Comparison of ENCODE assay signal across 8 mouse cellular contexts in the genomic region with DNA sequence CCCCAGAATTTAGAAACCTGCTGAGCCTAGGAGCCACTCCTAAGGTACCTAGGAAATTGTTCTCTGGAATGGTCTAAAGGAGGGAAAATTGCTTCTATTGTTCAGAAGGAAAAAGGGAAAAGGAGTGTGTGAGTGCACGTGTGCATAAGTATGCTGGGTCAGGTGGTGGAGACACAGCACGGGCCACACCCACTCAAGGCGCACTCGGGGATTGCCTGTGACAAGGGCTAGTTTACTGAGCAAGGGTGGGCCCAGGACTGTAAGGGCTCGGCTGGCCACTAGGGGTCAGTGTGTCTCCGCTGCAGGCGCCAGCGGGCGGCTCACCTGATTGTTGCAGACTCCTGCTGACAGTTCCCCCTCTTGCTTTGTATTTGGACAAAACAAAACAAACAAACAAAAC. TPM values are rescaled to one million over a fixed set of nuclear protein-coding genes. Genes with fewer than 3 reads are reported as not detected.
DNase-seq lines count a peak whose midpoint lies in the region; ATAC-seq lines count a peak whose summit lies in the region.

No protein-coding gene starts in this region.

- H3K36me3 ChIP-seq in intestine, embryonic 14.5 days (ENCODE audit: control insufficient read depth, insufficient read depth, low read length) = no peaks in the 10 kb centered on the region

- 0 out of 2 replicates have a peak, but pooled peaks cover 4% of the 10 kb centered on the region for H3K4me1 ChIP-seq in intestine, embryonic 14.5 days (replicated peaks; ENCODE audit: control insufficient read depth, insufficient read depth, low read length)

- H3K27me3 ChIP-seq in intestine, embryonic 14.5 days (replicated peaks; ENCODE audit: control insufficient read depth, insufficient read depth, low read length) = no peaks in the 10 kb centered on the region

- DNase-seq in adrenal gland, adult 18-20 months (ENCODE audit: low spot score in 2 of 2) = peak; percentile 88 to 93
- DNase-seq in embryo, embryonic 11 days = peak; percentile 85
- peak; percentile 84 for DNase-seq in gastrocnemius, postnatal 25 days
- peak; percentile 93 for DNase-seq in intestine, embryonic 14.5 days (ENCODE audit: low spot score)
- peak; percentile 64 to 85 for DNase-seq in left cerebral cortex, postnatal 10 days (ENCODE audit: extremely low spot score in 1 of 2, low spot score in 2 of 2)
- DNase-seq in right cerebral cortex, postnatal 10 days (ENCODE audit: low spot score in 2 of 2) = peak; percentile 84 to 87
- peak; percentile 84 for DNase-seq in urinary bladder, postnatal 14 days (ENCODE audit: low spot score)

- peak overlapping the region; percentile 28; the same call in 1 of the 2 replicates for H3K4me3 ChIP-seq in intestine, embryonic 14.5 days (ENCODE audit: low read depth, low read length)

- H3K27ac ChIP-seq in intestine, embryonic 14.5 days (ENCODE audit: low read depth) = no peak overlapping the region

- ATAC-seq in intestine, embryonic 14.5 days (replicated peaks; ENCODE audit: low FRiP score, low TSS enrichment, low read depth) = peak; percentile 89
- peak; percentile 95 for ATAC-seq in megakaryocyte progenitor cell, adult 5-6 weeks (replicated peaks; ENCODE audit: poor library complexity)

- intact Hi-C loops in left cerebral cortex, postnatal 10 days (cut with DNase I) = loop anchor here (5.0 to 10.0 kb wide), 3 partner anchors 202 to 824 kb away; a partner anchor contains a TSS

- 0% methylated on average over 9 of the region's 9 CpGs for WGBS in intestine, embryonic 14.5 days

- H3K9me3 ChIP-seq in intestine, embryonic 14.5 days (ENCODE audit: control insufficient read depth, low read length) = no peaks in the 10 kb centered on the region

- H3K4me2 ChIP-seq in intestine, embryonic 14.5 days (ENCODE audit: low read length) = peak overlapping the region; percentile 45

- no peak overlapping the region for H3K9ac ChIP-seq in intestine, embryonic 14.5 days (ENCODE audit: low read length)

RNA-seq across cellular contexts. Expression of a gene that starts 26.8 kb away (rescaled TPM):
- not detected for total RNA-seq in adrenal gland, adult 18-20 months (2021)
- total RNA-seq in gastrocnemius, postnatal 25 days (2021) = not detected
- polyA plus RNA-seq in intestine, embryonic 14.5 days (2014; fragmentation: Nextera tagmentation; extraction: Ambion mirVana) = 0.59 and 1.1 TPM in 2 replicates
- not detected for total RNA-seq in left cerebral cortex, postnatal 10 days (2021)
- not detected in 2 replicates for total RNA-seq in megakaryocyte progenitor cell, adult 5-6 weeks (2015)
- total RNA-seq in megakaryocyte progenitor cell, adult 5-6 weeks (2017) = not detected in 2 replicates

RNA-seq across cellular contexts. Expression of a gene that starts 33.8 kb away (rescaled TPM):
- 10 to 100 TPM; 10.9 to 12.2 TPM for total RNA-seq in adrenal gland, adult 18-20 months (2021)
- 1 to 10 TPM; 2.5 to 2.7 TPM for total RNA-seq in gastrocnemius, postnatal 25 days (2021)
- polyA plus RNA-seq in intestine, embryonic 14.5 days (2014; fragmentation: Nextera tagmentation; extraction: Ambion mirVana) = 4.3 and 5.1 TPM in 2 replicates
- 10 to 100 TPM; 42.4 to 42.9 TPM for total RNA-seq in left cerebral cortex, postnatal 10 days (2021)
- total RNA-seq in megakaryocyte progenitor cell, adult 5-6 weeks (2015) = 2.6 and 3.6 TPM in 2 replicates
- 4.6 and 6.2 TPM in 2 replicates for total RNA-seq in megakaryocyte progenitor cell, adult 5-6 weeks (2017)
